In genomic region chr12:97862921-97863320, GRCm38 (mm10) we compare ENCODE assay signal across 24 mouse cellular contexts.
"Had no signal": no experiment of that assay in that cellular context is flagged by ENCODE, and none has a peak within 500 bp of the region (broad histone marks: within the 10 kb centered on the region; RNA-seq: fewer than 3 reads in every experiment).

No protein-coding gene starts in this region.

- H3K27me3 ChIP-seq: limb, embryonic 12.5 days; limb, embryonic 15.5 days; midbrain, embryonic 15.5 days; neural tube, embryonic 13.5 days had no signal

- H3K4me2 ChIP-seq: limb, embryonic 12.5 days; limb, embryonic 15.5 days; liver, embryonic 11.5 days; lung, embryonic 14.5 days; midbrain, embryonic 15.5 days; neural tube, embryonic 13.5 days had no signal

- H3K4me1 ChIP-seq: limb, embryonic 12.5 days; limb, embryonic 15.5 days; midbrain, embryonic 15.5 days; neural tube, embryonic 13.5 days had no signal

- DNase-seq: kidney, adult 18-20 months; kidney, adult 9 months; kidney, postnatal 14 days; kidney, postnatal 4 days; layer of hippocampus, adult 9-11 months; liver, postnatal 0 days; lung, embryonic 14.5 days; right cerebral cortex, adult 18-20 months; right cerebral cortex, postnatal 14 days; right cerebral cortex, postnatal 4 days; thymus, adult 2 months; thymus, postnatal 14 days; thymus, postnatal 4 days had no signal

- H3K4me3 ChIP-seq: layer of hippocampus, adult 2 months; limb, embryonic 12.5 days; limb, embryonic 15.5 days; midbrain, embryonic 15.5 days; myocyte; neural tube, embryonic 13.5 days had no signal

- H3K9me3 ChIP-seq: limb, embryonic 12.5 days; limb, embryonic 15.5 days; midbrain, embryonic 15.5 days; neural tube, embryonic 13.5 days had no signal

- H3K27ac ChIP-seq: layer of hippocampus, adult 2 months; limb, embryonic 12.5 days; limb, embryonic 15.5 days; liver, embryonic 14.5 days; macrophage; midbrain, embryonic 15.5 days; neural tube, embryonic 13.5 days; stomach, postnatal 0 days had no signal

- ATAC-seq: liver, postnatal 0 days; lung, postnatal 0 days; midbrain, embryonic 15.5 days had no signal

- H3K9ac ChIP-seq: limb, embryonic 12.5 days; limb, embryonic 15.5 days; liver, embryonic 14.5 days; liver, postnatal 0 days; lung, embryonic 14.5 days; midbrain, embryonic 15.5 days; neural tube, embryonic 13.5 days had no signal

- H3K36me3 ChIP-seq: limb, embryonic 12.5 days; limb, embryonic 15.5 days; midbrain, embryonic 15.5 days; neural tube, embryonic 13.5 days had no signal
